In the genomic region with DNA sequence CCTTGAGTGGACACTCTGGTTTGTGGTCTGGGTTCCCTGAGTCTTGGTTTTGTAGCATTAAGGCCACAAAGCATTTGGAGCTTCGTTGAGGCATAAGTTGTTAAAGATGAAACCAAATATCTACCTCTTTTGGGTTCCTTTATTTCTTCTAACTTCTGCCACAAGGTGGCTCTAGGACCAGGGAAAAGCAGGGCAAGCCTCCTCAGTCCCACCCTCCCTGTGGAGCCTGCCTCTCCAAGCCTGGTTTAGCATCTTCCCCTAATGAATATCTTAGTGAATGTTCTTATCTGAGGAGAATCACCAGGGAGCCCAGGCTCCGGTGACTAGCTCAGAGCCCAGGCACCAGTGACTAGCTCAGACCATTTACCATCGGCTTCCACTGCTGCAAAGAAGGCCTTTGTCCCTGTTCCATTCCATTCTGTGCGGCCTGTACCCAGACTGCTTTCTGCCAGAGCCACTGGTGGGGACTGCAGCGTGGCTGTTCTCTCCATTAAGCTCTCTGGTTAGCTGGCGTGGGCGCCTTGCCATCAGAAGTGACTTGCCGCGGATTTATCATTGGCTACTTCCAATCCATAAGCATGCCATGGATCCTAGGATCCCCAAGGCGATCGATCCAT, we compare ENCODE assay signal across 9 mouse cellular contexts.
DNase-seq lines count a peak whose midpoint lies in the region; ATAC-seq lines count a peak whose summit lies in the region.
"Had no signal": no experiment of that assay in that cellular context is flagged by ENCODE, and none has a peak within 500 bp of the region (broad histone marks: within the 10 kb centered on the region; RNA-seq: fewer than 3 reads in every experiment).

No protein-coding gene starts in this region.

- 72% methylated on average over 11 of the region's 11 CpGs for WGBS in hindbrain, embryonic 15.5 days
- WGBS in limb, embryonic 10.5 days = 84% methylated on average over 11 of the region's 11 CpGs

- H3K27ac ChIP-seq in hindbrain, embryonic 15.5 days (replicated peaks) = peak overlapping the region; percentile 40; the same call in 1 of the 2 replicates
- H3K27ac ChIP-seq in limb, embryonic 10.5 days = no peak overlapping the region
- H3K27ac ChIP-seq: limb, embryonic 12.5 days had no signal

- no peak overlapping the region; the same call in 1 of the 2 replicates for H3K9ac ChIP-seq in hindbrain, embryonic 15.5 days
- H3K9ac ChIP-seq: limb, embryonic 12.5 days had no signal

- H3K36me3 ChIP-seq in hindbrain, embryonic 15.5 days = peaks cover 7% of the 10 kb centered on the region
- peaks cover 97% of the 10 kb centered on the region for H3K36me3 ChIP-seq in limb, embryonic 10.5 days

- ATAC-seq in hindbrain, embryonic 15.5 days (ENCODE audit: low FRiP score, low read depth) = peak; percentile 35; the same call in 1 of the 2 replicates

- no peaks in the 10 kb centered on the region for H3K9me3 ChIP-seq in hindbrain, embryonic 15.5 days
- H3K9me3 ChIP-seq in limb, embryonic 10.5 days (replicated peaks) = no peaks in the 10 kb centered on the region
- H3K9me3 ChIP-seq: limb, embryonic 12.5 days had no signal

- DNase-seq in frontal cortex, postnatal 36 days (ENCODE audit: low spot score in 2 of 2) = peak; percentile 26 to 33
- DNase-seq in frontal cortex, postnatal 10 days (ENCODE audit: low spot score in 2 of 2) = no peak
- peak; percentile 39 for DNase-seq in right cerebral cortex, adult 18-20 months
- DNase-seq in right cerebral cortex, postnatal 4 days = no peak
- no peak for DNase-seq in testis, postnatal 14 days (ENCODE audit: low spot score)
- DNase-seq in gastrocnemius, postnatal 4 days (ENCODE audit: low spot score in 2 of 2) = no peak
- no peak for DNase-seq in limb, embryonic 10.5 days (ENCODE audit: low spot score)

- H3K4me2 ChIP-seq in hindbrain, embryonic 15.5 days = no peak overlapping the region
- H3K4me2 ChIP-seq: limb, embryonic 12.5 days had no signal

- no peaks in the 10 kb centered on the region for H3K27me3 ChIP-seq in hindbrain, embryonic 15.5 days
- no peaks in the 10 kb centered on the region for H3K27me3 ChIP-seq in limb, embryonic 10.5 days (ENCODE audit: low read depth, poor library complexity, severe bottlenecking)
- H3K27me3 ChIP-seq: limb, embryonic 12.5 days had no signal

- no peak overlapping the region for H3K4me3 ChIP-seq in hindbrain, embryonic 15.5 days
- no peak overlapping the region for H3K4me3 ChIP-seq in limb, embryonic 10.5 days
- H3K4me3 ChIP-seq: limb, embryonic 12.5 days had no signal

- H3K4me1 ChIP-seq in hindbrain, embryonic 15.5 days (replicated peaks) = 0 out of 2 replicates have a peak, but pooled peaks cover 4% of the 10 kb centered on the region
- 0 out of 2 replicates have a peak, but pooled peaks cover 3% of the 10 kb centered on the region for H3K4me1 ChIP-seq in limb, embryonic 10.5 days
- H3K4me1 ChIP-seq: limb, embryonic 12.5 days had no signal

Comparison
In these comparisons a context has a peak if more than half of its experiments do, and no peak if none do; other contexts are left out.
1. DNase-seq: peak in frontal cortex, postnatal 36 days (2 of 2) and right cerebral cortex, adult 18-20 months (single experiment); none in frontal cortex, postnatal 10 days (0 of 2), right cerebral cortex, postnatal 4 days (single experiment), testis, postnatal 14 days (single experiment), gastrocnemius, postnatal 4 days (0 of 2) and limb, embryonic 10.5 days (single experiment).